In genomic region chr2:131857838-131858237, GRCm38 (mm10) we compare ENCODE assay signal across 40 mouse cellular contexts. TPM values are rescaled to one million over a fixed set of nuclear protein-coding genes. Genes with fewer than 3 reads are reported as not detected.
DNase-seq lines count a peak whose midpoint lies in the region; ATAC-seq and TF ChIP-seq lines count a peak whose summit lies in the region.
"Had no signal": no experiment of that assay in that cellular context is flagged by ENCODE, and none has a peak within 500 bp of the region (broad histone marks: within the 10 kb centered on the region; RNA-seq: fewer than 3 reads in every experiment).

No protein-coding gene starts in this region.

- intact Hi-C loops in gastrocnemius, adult 2 months (cut with DNase I) = no loop called here
- intact Hi-C loops in left cerebral cortex, postnatal 14 days (cut with DNase I) = no loop called here

- H3K4me3 ChIP-seq in gastrocnemius, adult 2 months = no peak overlapping the region
- peak overlapping the region; percentile 69; the same call in 1 of the 2 replicates for H3K4me3 ChIP-seq in G1E (ENCODE audit: low read depth, low read length)
- H3K4me3 ChIP-seq: embryonic facial prominence, embryonic 10.5 days; embryonic facial prominence, embryonic 15.5 days; limb, embryonic 12.5 days; liver, embryonic 15.5 days had no signal

- ATAC-seq in G1E (ENCODE audit: extremely low read depth, insufficient number of reproducible peaks, low FRiP score, poor library complexity, severe bottlenecking) = no peak
- no peak for ATAC-seq in erythroblast, adult 5-6 weeks (replicated peaks; ENCODE audit: low FRiP score, poor library complexity, severe bottlenecking)
- ATAC-seq: activated CD4-positive, CD25-positive, alpha-beta regulatory T cell, adult 4 months; forebrain, embryonic 14.5 days; hindbrain, embryonic 16.5 days; midbrain, embryonic 16.5 days had no signal

- peaks cover 2% of the 10 kb centered on the region; the same call in 1 of the 2 replicates for H3K27me3 ChIP-seq in G1E (ENCODE audit: insufficient read depth, low read length)
- H3K27me3 ChIP-seq: embryonic facial prominence, embryonic 15.5 days; limb, embryonic 12.5 days had no signal

- no peak for DNase-seq in gastrocnemius, adult 2 months
- DNase-seq in gastrocnemius, adult 8-10 months (ENCODE audit: low spot score in 2 of 2) = no peak
- DNase-seq in 3T3-L1 (ENCODE audit: low read depth, low spot score) (peak; percentile 49), G1E (ENCODE audit: low spot score) (no peak)
- peak; percentile 53 for DNase-seq in brain, adult 2 months (ENCODE audit: low read depth, low spot score)
- DNase-seq in left cerebral cortex, postnatal 14 days (ENCODE audit: low spot score in 2 of 2) = no peak
- DNase-seq: adrenal gland, postnatal 25 days; cerebellum, postnatal 25 days; gastrocnemius, postnatal 14 days; heart, postnatal 14 days; kidney, adult 18-20 months; kidney, postnatal 36 days; lung, embryonic 14.5 days; lung, postnatal 14 days; right cerebral cortex, postnatal 25 days; spleen, adult 18-20 months; thymus, adult 18-20 months; thymus, postnatal 25 days had no signal

- peaks cover 21% of the 10 kb centered on the region for H3K36me3 ChIP-seq in G1E (replicated peaks)
- H3K36me3 ChIP-seq: embryonic facial prominence, embryonic 10.5 days; embryonic facial prominence, embryonic 15.5 days; limb, embryonic 12.5 days; liver, embryonic 15.5 days had no signal

- TF ChIP-seq CTCF in gastrocnemius, adult 2 months (IDR thresholded peaks at IDR 0.05) = no peak
- no peak for TF ChIP-seq CTCF in G1E (IDR thresholded peaks at IDR 0.05; ENCODE audit: low read depth, low read length)

- peak overlapping the region; percentile 40; the same call in 1 of the 2 replicates for H3K27ac ChIP-seq in gastrocnemius, adult 2 months
- H3K27ac ChIP-seq: embryonic facial prominence, embryonic 10.5 days; embryonic facial prominence, embryonic 15.5 days; limb, embryonic 12.5 days; liver, embryonic 15.5 days; stomach, postnatal 0 days had no signal

- peaks cover 98% of the 10 kb centered on the region for H3K4me1 ChIP-seq in G1E (ENCODE audit: insufficient read depth, low read depth, low read length)
- H3K4me1 ChIP-seq: embryonic facial prominence, embryonic 15.5 days had no signal

- H3K9me3 ChIP-seq in G1E (replicated peaks) = no peaks in the 10 kb centered on the region
- H3K9me3 ChIP-seq: embryonic facial prominence, embryonic 10.5 days; embryonic facial prominence, embryonic 15.5 days; limb, embryonic 12.5 days; liver, embryonic 15.5 days had no signal

RNA-seq across cellular contexts. Expression of gene Erv3, which starts 1.7 kb away (rescaled TPM):
- not detected for total RNA-seq in gastrocnemius, adult 2 months (2021)
- total RNA-seq in gastrocnemius, adult 8-10 months (2022) = not detected
- 393 and 534 TPM in 2 replicates for total RNA-seq in G1E (2014; fragmentation: Nextera tagmentation)
- 60.3 and 62.5 TPM in 2 replicates for total RNA-seq in G1E (2017)
- 5.2 and 5.9 TPM in 2 replicates for polyA plus RNA-seq in G1E (2012)
- total RNA-seq in left cerebral cortex, postnatal 14 days (2021) = under 1 TPM; 0.13 TPM
- total RNA-seq in erythroblast, adult 5-6 weeks (2015; ENCODE audit: low replicate concordance) = not detected in 2 replicates
- total RNA-seq in erythroblast, adult 5-6 weeks (2017; ENCODE audit: low replicate concordance) = not detected in 2 replicates
- total RNA-seq: adrenal gland, postnatal 25 days; CH12.LX; ES-E14; gastrocnemius, postnatal 14 days; heart, postnatal 14 days; liver, adult 2 months; neutrophil, adult 5-6 weeks had no signal
- polyA plus RNA-seq: activated CD4-positive, CD25-positive, alpha-beta regulatory T cell, adult 4 months; C2C12; embryonic facial prominence, embryonic 10.5 days; forebrain, embryonic 14.5 days; heart, embryonic 14.5 days; hindbrain, embryonic 11.5 days; hindbrain, embryonic 16.5 days; intestine, embryonic 14.5 days; kidney, embryonic 16.5 days; limb, embryonic 12.5 days; liver, adult 2 months; liver, embryonic 15.5 days; lung, embryonic 14.5 days; midbrain, embryonic 16.5 days; neural tube, embryonic 11.5 days; stomach, postnatal 0 days had no signal

RNA-seq across cellular contexts. Expression of gene Prnp, which starts 51.9 kb away (rescaled TPM):
- 10 to 100 TPM; 79.9 to 89.5 TPM for total RNA-seq in gastrocnemius, adult 2 months (2021)
- total RNA-seq in gastrocnemius, adult 8-10 months (2022) = 100 to 1,000 TPM in 2 of 4 experiments, 10 to 100 TPM in 2; 99.4 to 117 (median 102) TPM
- total RNA-seq in G1E (2014; fragmentation: Nextera tagmentation) = 350 and 399 TPM in 2 replicates
- total RNA-seq in G1E (2017) = 977 and 998 TPM in 2 replicates
- polyA plus RNA-seq in G1E (2012) = 153 and 174 TPM in 2 replicates
- 100 to 1,000 TPM; 536 to 553 TPM for total RNA-seq in left cerebral cortex, postnatal 14 days (2021)
- total RNA-seq in erythroblast, adult 5-6 weeks (2015; ENCODE audit: low replicate concordance) = 80.3 and 84.9 TPM in 2 replicates
- 147 and 159 TPM in 2 replicates for total RNA-seq in erythroblast, adult 5-6 weeks (2017; ENCODE audit: low replicate concordance)

RNA-seq across cellular contexts. Expression of gene Prn, which starts 51.9 kb away (rescaled TPM):
- total RNA-seq in gastrocnemius, adult 2 months (2021) = under 1 TPM in 1 of 2 experiments, not detected in 1; 0.11 TPM
- not detected for total RNA-seq in gastrocnemius, adult 8-10 months (2022)
- total RNA-seq in G1E (2014; fragmentation: Nextera tagmentation) (not detected in 2 replicates), G1E (2017) (not detected in 2 replicates)
- not detected in 2 replicates for polyA plus RNA-seq in G1E (2012)
- total RNA-seq in left cerebral cortex, postnatal 14 days (2021) = 1 to 10 TPM in 1 of 2 experiments, not detected in 1; 1.1 TPM
- not detected in 2 replicates for total RNA-seq in erythroblast, adult 5-6 weeks (2015; ENCODE audit: low replicate concordance)
- not detected in 2 replicates for total RNA-seq in erythroblast, adult 5-6 weeks (2017; ENCODE audit: low replicate concordance)
- total RNA-seq: CH12.LX; ES-E14; gastrocnemius, postnatal 14 days; liver, adult 2 months; neutrophil, adult 5-6 weeks had no signal
- polyA plus RNA-seq: activated CD4-positive, CD25-positive, alpha-beta regulatory T cell, adult 4 months; C2C12; cerebellum, adult 2 months; embryonic facial prominence, embryonic 10.5 days; embryonic facial prominence, embryonic 15.5 days; frontal cortex, adult 2 months; heart, embryonic 14.5 days; hindbrain, embryonic 11.5 days; hindbrain, embryonic 16.5 days; intestine, embryonic 14.5 days; limb, embryonic 12.5 days; liver, adult 2 months; liver, embryonic 15.5 days; lung, embryonic 14.5 days; midbrain, embryonic 16.5 days; neural tube, embryonic 11.5 days had no signal

Comparison
In these comparisons a context has a peak if more than half of its experiments do, and no peak if none do; other contexts are left out.
1. DNase-seq: peak in 3T3-L1 (single experiment) and brain, adult 2 months (single experiment); none in gastrocnemius, adult 2 months (single experiment), gastrocnemius, adult 8-10 months (0 of 2), G1E (single experiment) and left cerebral cortex, postnatal 14 days (0 of 2).
2. RNA of gene Erv3, which starts 1.7 kb away (total RNA-seq): 60.3 to 534 TPM in G1E; 0.13 TPM in left cerebral cortex, postnatal 14 days, not detected in gastrocnemius, adult 2 months, not detected in gastrocnemius, adult 8-10 months and not detected in erythroblast, adult 5-6 weeks; every median in the first group is over 10 times any median in the second.